Mouse (Mus musculus) forebrain, embryonic 12.5 days (tissue): ENCODE results near the gene Capn6. TPM values are rescaled to one million over a fixed set of nuclear protein-coding genes. Genes with fewer than 3 reads are reported as not detected.

Experiments used
- ATAC-seq: fragments of 200-750 bp; cut with Nextera tagmentation; 2 replicates; pipeline ENCODE4 v1.8.0; 2017; ENCODE audit warnings: moderate TSS enrichment; ENCODE audit not compliant: low FRiP score
- H3K27ac ChIP-seq: fragments of 300-500 bp; sonication (generic); 2 replicates; pipeline ENCODE4 v1.5.1; 2016; ENCODE audit warnings: mild to moderate bottlenecking
- H3K27me3 ChIP-seq: fragments of 300-500 bp; sonication (generic); 2 replicates; pipeline ENCODE4 v1.6.1; 2016; ENCODE audit warnings: mild to moderate bottlenecking
- H3K36me3 ChIP-seq: fragments of 300-500 bp; sonication (generic); replicated peaks from 2 replicates; pipeline ENCODE4 v1.6.1; 2016; ENCODE audit warnings: mild to moderate bottlenecking
- H3K4me1 ChIP-seq: fragments of 300-500 bp; sonication (generic); 2 replicates; pipeline ENCODE4 v1.6.1; 2016
- H3K4me2 ChIP-seq: fragments of 300-500 bp; sonication (generic); 2 replicates; pipeline ENCODE4 v1.6.1; 2016; ENCODE audit warnings: mild to moderate bottlenecking, moderate library complexity
- H3K4me3 ChIP-seq: fragments of 300-500 bp; sonication (generic); replicated peaks from 2 replicates; pipeline ENCODE4 v1.5.1; 2016; ENCODE audit warnings: mild to moderate bottlenecking
- H3K9ac ChIP-seq: fragments of 300-500 bp; sonication (generic); 2 replicates; pipeline ENCODE4 v1.6.1; 2016; ENCODE audit warnings: mild to moderate bottlenecking
- H3K9me3 ChIP-seq: fragments of 300-500 bp; sonication (generic); 2 replicates; pipeline ENCODE4 v1.6.1; 2016
- WGBS: fragments of 180-500 bp; shearing (Covaris S2); methylation state at CpG from one replicate; pipeline ENCODE4 v1.1.7; 2016; 5-methylcytosine and 5-hydroxymethylcytosine counted together
- microRNA-seq: library from miRNA; unstranded; fragments of <30 nt; microRNA quantifications from one replicate; pipeline ENCODE4, GENCODE M21; 2017
- polyA plus RNA-seq: library from polyadenylated mRNA; unstranded; fragments of >200 nt; fragmentation: Nextera tagmentation; extraction: Ambion mirVana; gene quantifications from 2 replicates; pipeline ENCODE4 v1.2.1, GENCODE M21; 2016

Gene Capn6
- polyA plus RNA-seq = 13.9 and 14.5 TPM in 2 replicates

DNA sequence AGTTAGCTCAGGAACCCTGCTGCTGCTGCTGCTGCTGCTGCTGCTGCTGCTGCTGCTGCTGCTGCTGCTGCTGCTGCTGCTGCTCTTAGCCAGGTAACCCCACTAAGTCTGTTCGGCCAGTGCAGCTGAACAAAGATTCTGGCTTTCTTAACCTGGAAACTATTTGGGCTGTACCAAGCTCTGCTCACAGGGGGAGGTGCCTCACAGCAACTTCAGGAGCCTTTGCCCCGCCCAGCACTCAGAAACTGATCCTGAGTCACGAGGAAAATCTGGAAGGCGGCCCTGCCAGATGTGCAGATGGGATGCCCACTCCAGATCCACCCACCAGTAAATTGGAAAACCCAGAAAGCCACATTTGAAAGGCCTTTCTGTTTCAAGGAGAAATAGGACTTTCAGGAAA lies at the start of gene Capn6:
TSS of gene Capn6 (minus strand) at position 203 of the 400 bp plus-strand sequence.
- no peak within 1 kb of the TSS for H3K4me2 ChIP-seq
- no peaks in the 10 kb centered on the region for H3K9me3 ChIP-seq
- ATAC-seq = no peak
- H3K36me3 ChIP-seq = no peaks in the 10 kb centered on the region
- 57% methylated on average over 4 of the region's 4 CpGs for WGBS
- H3K4me1 ChIP-seq = no peaks in the 10 kb centered on the region
- no peak within 1 kb of the TSS for H3K4me3 ChIP-seq
- H3K27ac ChIP-seq = no peak within 1 kb of the TSS
- H3K27me3 ChIP-seq = peaks cover 17% of the 10 kb centered on the region
- no peak within 1 kb of the TSS for H3K9ac ChIP-seq

- Histone ChIP-seq H3K27me3 (peaks cover 3% of the 10 kb centered on the region; the same call in 1 of the 2 replicates), H3K9ac (no peak overlapping the region), H3K4me3 (no peak overlapping the region), H3K27ac (no peak overlapping the region), H3K4me1 (no peaks in the 10 kb centered on the region), H3K4me2 (no peak overlapping the region), H3K36me3 (no peaks in the 10 kb centered on the region), H3K9me3 (no peaks in the 10 kb centered on the region)
- ATAC-seq = no peak
- WGBS = 84% methylated on average over 5 of the region's 5 CpGs
Observed at GRCm38 (mm10) chrX:143867129-143867664, 40.0 kb upstream of the Capn6 start.

GRCm38 (mm10) chrX:143851351-143851750 lies 24.1 kb upstream of the Capn6 start:
- WGBS = 73% methylated on average over 3 of the region's 3 CpGs
- H3K36me3 ChIP-seq = no peaks in the 10 kb centered on the region
- peaks cover 17% of the 10 kb centered on the region; the same call in 1 of the 2 replicates for H3K27me3 ChIP-seq
- no peak overlapping the region for H3K27ac ChIP-seq
- H3K4me2 ChIP-seq = no peak overlapping the region
- no peak for ATAC-seq
- H3K4me3 ChIP-seq = no peak overlapping the region
- no peak overlapping the region for H3K9ac ChIP-seq
- H3K4me1 ChIP-seq = no peaks in the 10 kb centered on the region
- H3K9me3 ChIP-seq = no peaks in the 10 kb centered on the region

- Histone ChIP-seq H3K27me3 (peaks cover 17% of the 10 kb centered on the region), H3K4me2 (no peak overlapping the region), H3K4me3 (no peak overlapping the region), H3K27ac (no peak overlapping the region), H3K36me3 (no peaks in the 10 kb centered on the region), H3K9me3 (no peaks in the 10 kb centered on the region), H3K4me1 (no peaks in the 10 kb centered on the region), H3K9ac (no peak overlapping the region)
- 88% methylated on average over 3 of the region's 3 CpGs for WGBS
- ATAC-seq = no peak
Observed at GRCm38 (mm10) chrX:143849969-143850368, 22.8 kb upstream of the Capn6 start.

GRCm38 (mm10) chrX:143846637-143847036 lies 19.4 kb upstream of the Capn6 start:
- Histone ChIP-seq H3K36me3 (no peaks in the 10 kb centered on the region), H3K9ac (no peak overlapping the region), H3K4me1 (no peaks in the 10 kb centered on the region), H3K27me3 (peaks cover 17% of the 10 kb centered on the region), H3K4me2 (no peak overlapping the region), H3K4me3 (no peak overlapping the region), H3K9me3 (no peaks in the 10 kb centered on the region), H3K27ac (no peak overlapping the region)
- 79% methylated on average over 3 of the region's 3 CpGs for WGBS
- ATAC-seq = no peak

GRCm38 (mm10) chrX:143826521-143826920 lies 693 bp downstream of the Capn6 start:
- no peak overlapping the region for H3K4me2 ChIP-seq
- peaks cover 17% of the 10 kb centered on the region for H3K27me3 ChIP-seq
- H3K9me3 ChIP-seq = no peaks in the 10 kb centered on the region
- WGBS = 58% methylated on average over 4 of the region's 4 CpGs
- no peak overlapping the region for H3K4me3 ChIP-seq
- H3K9ac ChIP-seq = no peak overlapping the region
- H3K4me1 ChIP-seq = no peaks in the 10 kb centered on the region
- no peak for ATAC-seq
- H3K36me3 ChIP-seq = no peaks in the 10 kb centered on the region
- H3K27ac ChIP-seq = no peak overlapping the region

DNA sequence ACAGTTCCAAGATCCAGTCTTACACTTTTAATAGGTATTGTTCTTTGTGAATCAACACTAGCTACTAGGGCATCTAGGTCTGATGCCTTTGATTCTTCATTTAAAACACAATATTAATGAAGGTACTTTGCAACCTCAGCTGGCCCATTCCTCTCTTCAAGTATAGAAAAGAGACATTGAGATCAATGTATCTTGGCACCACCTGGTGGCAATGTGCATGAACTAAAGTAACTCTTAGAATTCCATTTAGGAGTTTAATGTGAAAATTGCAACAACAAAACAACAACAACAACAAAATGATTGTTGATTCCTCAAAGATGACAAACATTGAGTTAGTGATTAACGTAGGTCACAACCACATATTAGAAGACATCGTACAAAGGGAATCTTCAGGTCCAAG lies 8.3 kb downstream of the Capn6 start:
- Histone ChIP-seq H3K36me3 (no peaks in the 10 kb centered on the region), H3K4me1 (no peaks in the 10 kb centered on the region), H3K27me3 (no peaks in the 10 kb centered on the region), H3K4me3 (no peak overlapping the region), H3K4me2 (no peak overlapping the region), H3K9ac (no peak overlapping the region), H3K27ac (no peak overlapping the region), H3K9me3 (no peaks in the 10 kb centered on the region)
- WGBS = 95% methylated on average over 2 of the region's 2 CpGs
- ATAC-seq = no peak

- H3K9me3 ChIP-seq = 0 out of 2 replicates have a peak, but pooled peaks cover 3% of the 10 kb centered on the region
- H3K4me1 ChIP-seq = no peaks in the 10 kb centered on the region
- no peak overlapping the region for H3K4me2 ChIP-seq
- ATAC-seq = no peak
- H3K36me3 ChIP-seq = no peaks in the 10 kb centered on the region
- 91% methylated on average over 1 of the region's 1 CpGs for WGBS
- H3K27me3 ChIP-seq = no peaks in the 10 kb centered on the region
- no peak overlapping the region for H3K9ac ChIP-seq
- H3K27ac ChIP-seq = no peak overlapping the region
- H3K4me3 ChIP-seq = no peak overlapping the region
Observed at GRCm38 (mm10) chrX:143815948-143816347, 11.3 kb downstream of the Capn6 start.

DNA sequence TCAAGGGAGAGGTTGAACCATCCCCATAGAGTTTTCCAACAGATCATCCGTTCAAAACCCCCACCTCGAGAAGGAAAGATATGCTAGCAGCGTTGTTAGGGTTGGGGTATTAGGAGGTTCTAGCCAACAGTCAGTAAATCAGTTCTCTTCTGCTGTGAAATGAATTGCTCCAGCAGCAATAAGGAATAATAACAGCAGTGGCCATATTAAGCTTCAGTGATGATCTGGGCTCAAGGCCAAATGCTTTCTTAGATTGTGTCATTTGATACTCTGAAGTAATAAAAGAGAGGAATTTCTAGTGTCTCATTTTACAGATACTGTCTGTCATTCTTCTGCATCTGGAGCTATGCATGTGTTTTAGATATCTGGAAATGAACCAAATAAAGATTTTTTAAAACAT lies 64.7 kb downstream of the Capn6 start:
- Histone ChIP-seq H3K9me3 (no peaks in the 10 kb centered on the region), H3K9ac (no peak overlapping the region), H3K4me3 (no peak overlapping the region), H3K4me1 (no peaks in the 10 kb centered on the region), H3K27ac (no peak overlapping the region), H3K36me3 (no peaks in the 10 kb centered on the region), H3K4me2 (no peak overlapping the region), H3K27me3 (0 out of 2 replicates have a peak, but pooled peaks cover 2% of the 10 kb centered on the region)
- no peak for ATAC-seq
- 86% methylated on average over 3 of the region's 3 CpGs for WGBS

Small RNA genes within 50 kb of the gene (microRNA-seq; reads per million reads assigned to microRNA genes)
- gene Gm47298 = not detected

Other genes with a start within 250 kb of the Capn6 start
- gene Dcx, start 105.9 kb upstream of the Capn6 start, polyA plus RNA-seq = 139 and 171 TPM in 2 replicates